Mouse (Mus musculus) layer of hippocampus, postnatal 36 days (tissue): ENCODE measurements around the gene Psmg3. TPM values are rescaled to one million over a fixed set of nuclear protein-coding genes. Genes with fewer than 3 reads are reported as not detected.

ENCODE experiments used
- DNase-seq, 2 experiments: peaks; one replicate each; pipeline ENCODE4 v3.0.0; 2022
- total RNA-seq, 2 experiments: library from RNA; stranded (reverse); gene quantifications; 2 replicates each; pipeline ENCODE4 v1.2.3; 2021

Psmg3 gene
- total RNA-seq, 2 experiments from 2014 or later: 18.4 to 19.9 TPM

DNA sequence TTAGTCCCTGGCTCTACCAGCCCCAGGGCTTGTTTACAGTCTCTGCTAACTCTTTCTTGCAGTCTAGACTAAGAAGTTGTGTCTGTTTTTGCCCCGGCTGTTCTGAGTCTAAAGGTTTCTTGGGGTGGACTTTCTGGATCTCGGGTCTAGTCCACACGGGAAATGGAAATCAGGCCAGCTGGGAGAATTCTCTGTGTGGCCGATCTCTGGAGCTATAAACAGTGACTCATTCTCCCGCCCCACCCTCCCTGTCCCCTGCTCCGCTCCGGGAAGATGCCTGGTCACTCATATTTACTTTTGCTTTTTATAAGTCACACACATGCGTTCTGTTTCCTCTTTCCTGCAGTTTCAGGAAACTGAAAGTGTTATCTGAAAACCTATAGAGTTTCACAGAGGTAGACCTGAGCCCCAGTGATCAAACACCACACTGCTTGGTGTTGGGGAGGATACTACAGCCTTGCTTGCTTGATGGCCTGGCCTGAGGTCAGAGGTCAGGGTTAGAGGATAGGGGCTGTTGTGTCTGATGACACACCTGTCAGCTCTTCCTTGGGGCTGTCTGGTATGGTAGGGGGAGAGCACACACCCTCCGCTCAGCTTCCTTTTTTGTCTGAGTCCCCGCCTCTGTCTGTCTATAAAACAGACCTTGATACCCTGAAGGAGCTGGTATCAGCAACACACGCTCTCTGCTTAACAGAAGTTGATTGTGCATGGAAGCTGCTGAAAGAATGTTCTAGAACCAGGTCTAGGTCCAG lies 33.2 kb downstream of the Psmg3 start:
- DNase-seq: no peak

DNA sequence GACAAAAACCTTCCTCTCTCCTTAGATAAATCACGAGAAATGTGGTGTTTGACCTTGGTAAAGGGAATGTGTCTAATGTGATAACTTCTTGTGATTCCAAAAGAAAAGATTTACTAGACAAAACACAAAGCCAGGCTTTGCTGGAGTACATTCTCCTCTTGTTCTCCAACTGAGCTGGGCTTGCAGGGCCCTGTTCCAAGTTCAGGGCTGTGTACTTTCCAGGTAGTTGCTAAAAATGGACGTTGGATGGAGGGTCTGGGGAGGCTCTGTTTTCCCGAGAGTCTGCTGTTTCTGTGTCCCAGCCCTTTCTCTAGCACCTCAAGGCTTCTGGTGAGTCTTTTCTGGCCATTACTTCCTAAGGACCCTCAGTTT lies 33.7 kb downstream of the Psmg3 start:
- DNase-seq: no peak

DNA sequence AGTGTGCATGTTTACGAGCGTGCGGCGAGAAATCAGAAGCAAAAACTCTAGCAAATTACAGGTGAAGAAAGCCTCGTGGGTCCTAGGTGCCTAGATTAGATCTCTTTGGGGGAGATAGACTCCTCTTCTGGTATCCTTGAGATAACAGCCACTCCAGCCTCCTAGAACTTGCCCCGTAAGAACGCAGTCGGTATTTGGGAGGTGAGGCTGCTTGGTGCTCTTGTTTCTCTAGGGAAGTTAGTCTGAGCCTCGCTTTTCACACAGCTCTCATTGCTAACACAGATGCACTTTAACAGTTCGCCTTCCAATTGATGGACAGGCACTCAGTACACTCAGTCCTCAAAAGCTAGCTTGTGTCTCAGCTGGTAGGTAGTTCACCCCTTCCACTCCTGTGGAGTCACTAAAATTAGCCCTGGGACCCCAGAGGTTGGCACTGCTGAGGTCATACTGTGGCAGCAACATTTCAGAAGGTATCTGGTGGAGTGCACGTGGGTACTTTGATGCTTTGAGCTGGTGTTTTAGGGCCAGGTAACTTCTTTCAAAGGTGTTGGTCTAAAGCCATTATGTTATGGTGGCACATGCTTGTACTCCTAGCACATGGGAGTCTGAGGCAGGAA lies 34.4 kb downstream of the Psmg3 start:
- no peak for DNase-seq

DNA sequence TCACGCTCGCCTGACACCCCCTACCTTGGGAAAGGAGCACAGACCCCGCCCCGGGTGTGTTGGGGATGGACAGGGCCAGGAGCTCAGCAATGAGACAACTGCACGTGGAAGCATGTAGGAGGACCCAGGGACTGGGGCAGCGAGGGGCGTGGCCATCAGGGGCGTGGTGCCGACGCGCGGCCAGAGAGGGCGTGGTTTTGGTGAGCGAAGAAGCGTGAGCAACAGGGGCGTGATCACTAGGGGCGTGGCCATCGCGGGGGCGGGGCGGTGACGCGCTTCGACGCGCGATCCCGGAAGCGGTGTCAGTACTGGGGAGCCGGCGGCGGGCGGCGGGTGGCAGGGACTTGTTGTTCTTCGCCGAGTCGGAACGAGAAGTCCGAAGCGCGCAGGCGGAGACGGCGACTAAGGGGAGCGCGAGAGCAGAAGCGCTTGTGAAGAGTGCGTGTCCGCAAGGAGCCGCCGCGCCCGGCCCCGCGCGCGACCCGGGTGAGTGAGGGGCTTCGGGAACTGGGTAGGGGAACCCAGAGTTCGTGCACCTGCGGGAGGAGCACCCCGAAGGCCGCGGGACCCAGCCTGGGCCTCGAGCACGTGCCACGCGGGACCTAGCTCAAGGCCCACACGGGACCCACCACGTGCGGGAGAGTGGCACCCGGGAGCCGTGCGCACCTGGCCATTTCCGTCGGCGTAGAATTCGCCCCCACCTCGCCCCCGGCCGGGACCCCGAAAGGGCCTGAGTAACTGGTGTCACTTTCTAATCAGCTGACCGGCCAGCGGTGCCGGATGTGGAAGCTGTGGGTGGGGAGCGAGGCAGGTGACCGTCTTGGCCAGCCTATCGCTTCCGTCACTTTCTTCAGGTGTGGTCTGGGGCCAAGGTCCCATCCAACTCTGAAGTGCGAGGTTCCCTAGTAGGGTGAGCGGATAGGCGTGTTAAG lies 35.2 kb downstream of the Psmg3 start, which contains the start of gene Mafk:
Gene Mafk (plus strand): TSS at position 287 of the 932 bp plus-strand sequence.
- DNase-seq: peak; percentile 94 to 96

DNA sequence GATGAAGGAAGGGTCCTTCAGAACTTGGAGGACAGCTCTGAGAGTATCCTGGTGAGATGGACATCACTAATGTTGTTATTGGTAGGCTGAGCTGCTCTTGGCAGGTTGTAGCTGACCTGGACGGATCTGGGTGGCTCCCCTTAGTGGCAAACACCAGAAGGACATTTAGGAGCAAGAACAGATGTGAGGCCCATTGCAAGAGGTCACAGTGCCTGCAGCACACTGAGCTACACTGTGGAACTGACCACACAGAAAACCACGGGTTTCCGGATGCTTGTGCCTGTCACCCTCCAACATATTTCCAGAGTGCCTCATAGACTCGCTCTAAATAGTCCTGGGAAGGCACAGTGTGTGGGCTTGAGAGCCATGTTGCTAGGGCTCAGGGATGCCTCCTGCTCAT lies 37.2 kb downstream of the Psmg3 start:
- DNase-seq: no peak

GRCm38 (mm10) chr5:139781406-139781805 lies 45.3 kb downstream of the Psmg3 start:
- no peak for DNase-seq

- DNase-seq: no peak
These were observed 49.7 kb downstream of the Psmg3 start for GRCm38 (mm10) chr5:139776966-139777365.

DNA sequence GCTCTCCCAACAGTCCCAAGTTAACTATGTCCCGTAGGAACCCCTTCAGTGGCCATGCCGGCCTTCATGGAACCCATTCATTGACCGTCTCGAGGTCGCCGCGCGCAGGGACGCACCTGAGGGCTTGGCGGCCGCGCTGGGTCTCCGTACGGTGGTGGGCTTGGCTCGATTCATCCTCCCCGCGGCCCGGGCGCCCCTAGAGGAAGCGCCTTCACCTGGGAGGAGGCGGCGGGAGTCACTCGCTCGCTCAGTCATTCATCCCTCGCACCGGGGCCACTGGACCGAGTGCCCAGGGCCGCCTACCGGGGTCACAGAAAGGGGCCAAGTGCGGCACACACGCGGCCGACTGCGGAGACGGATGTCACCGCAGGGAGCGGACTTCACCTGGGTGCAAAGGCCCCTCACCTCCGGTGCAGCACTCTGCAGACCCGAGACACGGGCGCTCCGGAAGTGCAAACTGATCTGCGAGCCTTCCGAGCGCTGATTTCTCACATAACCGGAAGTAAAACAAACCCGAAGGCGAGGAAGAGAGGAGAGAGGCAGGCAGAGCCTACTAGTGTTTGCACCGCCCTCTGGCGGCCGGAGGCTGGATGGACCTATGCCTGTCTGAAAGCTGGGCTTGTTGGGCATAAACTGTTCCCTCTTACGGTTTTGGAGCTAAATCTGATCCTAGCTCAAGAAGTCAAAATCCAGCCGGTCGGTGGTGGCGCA lies 51.3 kb downstream of the Psmg3 start, which contains the start of gene Ints1:
Gene Ints1 (minus strand): TSS at position 459 of the 711 bp plus-strand sequence.
- peak; percentile 95 for DNase-seq

Other genes with a start within 250 kb of the Psmg3 start
- 1 to 10 TPM; 1.2 to 1.9 TPM for gene Micall2, start 90.5 kb downstream of the Psmg3 start, total RNA-seq
- 10 to 100 TPM; 86.4 to 91.9 TPM for gene Ints1, start 51.2 kb downstream of the Psmg3 start, total RNA-seq
- gene Mafk, start 35.4 kb downstream of the Psmg3 start, total RNA-seq: 1 to 10 TPM; 7.3 to 8.2 TPM
- 1 to 10 TPM in 1 of 2 experiments, under 1 TPM in 1; 0.18 to 1.0 TPM for gene Tmem184a, start 7.0 kb downstream of the Psmg3 start, total RNA-seq
- not detected for gene Gm26938, start 478 bp downstream of the Psmg3 start, total RNA-seq
- gene Elfn1, start 81.1 kb upstream of the Psmg3 start, total RNA-seq: 10 to 100 TPM; 28.3 to 29.6 TPM